Mouse (Mus musculus) cerebellum, adult 8-10 months (tissue): ENCODE data around the gene Cacna2d2.
A peak's percentile ranks its signal among the peaks of the same experiment; 100 is the strongest.

Source experiments
- DNase-seq: peaks from one replicate; pipeline ENCODE4 v3.0.0; 2022

Cacna2d2 gene

GRCm38 (mm10) chr9:107399491-107399971 is at the start of gene Cacna2d2:
Cacna2d2 (plus strand) TSS chr9:107399612.
- peak; percentile 86 for DNase-seq

GRCm38 (mm10) chr9:107354826-107355225 is 44.6 kb upstream of the Cacna2d2 start:
- DNase-seq, result no peak

GRCm38 (mm10) chr9:107355870-107356765 is 43.3 kb upstream of the Cacna2d2 start:
- DNase-seq, result peak; percentile 83

GRCm38 (mm10) chr9:107357651-107358050 is 41.8 kb upstream of the Cacna2d2 start:
- DNase-seq, result peak; percentile 93

- no peak for DNase-seq
Observed at GRCm38 (mm10) chr9:107360989-107361388, 38.4 kb upstream of the Cacna2d2 start.

- peak; percentile 77 for DNase-seq
Observed at GRCm38 (mm10) chr9:107366644-107367043, 32.8 kb upstream of the Cacna2d2 start.

- no peak for DNase-seq
Observed at GRCm38 (mm10) chr9:107368302-107368701, 31.1 kb upstream of the Cacna2d2 start.

GRCm38 (mm10) chr9:107369270-107370105 is 29.9 kb upstream of the Cacna2d2 start:
- no peak for DNase-seq

GRCm38 (mm10) chr9:107370106-107370463 is 29.3 kb upstream of the Cacna2d2 start:
- DNase-seq, result no peak

- DNase-seq, result no peak
Observed at GRCm38 (mm10) chr9:107372441-107372840, 27.0 kb upstream of the Cacna2d2 start.

- no peak for DNase-seq
Observed at GRCm38 (mm10) chr9:107374623-107375022, 24.8 kb upstream of the Cacna2d2 start.

- DNase-seq, result no peak
Observed at GRCm38 (mm10) chr9:107375451-107375850, 24.0 kb upstream of the Cacna2d2 start.

- DNase-seq, result peak; percentile 67
Observed at GRCm38 (mm10) chr9:107377961-107378512, 21.4 kb upstream of the Cacna2d2 start.

GRCm38 (mm10) chr9:107381723-107382122 is 17.7 kb upstream of the Cacna2d2 start:
- DNase-seq, result no peak

GRCm38 (mm10) chr9:107384396-107384795 is 15.0 kb upstream of the Cacna2d2 start:
- DNase-seq, result peak; percentile 58

GRCm38 (mm10) chr9:107386722-107387121 is 12.7 kb upstream of the Cacna2d2 start:
- peak; percentile 64 for DNase-seq

GRCm38 (mm10) chr9:107387708-107388107 is 11.7 kb upstream of the Cacna2d2 start:
- DNase-seq, result no peak

GRCm38 (mm10) chr9:107388263-107388662 is 11.1 kb upstream of the Cacna2d2 start:
- no peak for DNase-seq

- no peak for DNase-seq
Observed at GRCm38 (mm10) chr9:107396397-107396796, 3.0 kb upstream of the Cacna2d2 start.

- no peak for DNase-seq
Observed at GRCm38 (mm10) chr9:107398968-107399367, 444 bp upstream of the Cacna2d2 start.

GRCm38 (mm10) chr9:107400060-107400511 is 674 bp downstream of the Cacna2d2 start:
- peak; percentile 48 for DNase-seq

GRCm38 (mm10) chr9:107400666-107401285 is 1.4 kb downstream of the Cacna2d2 start:
- DNase-seq, result peak; percentile 36

GRCm38 (mm10) chr9:107403116-107403515 is 3.7 kb downstream of the Cacna2d2 start:
- no peak for DNase-seq
